Mouse (Mus musculus) spleen, adult 2 months (tissue): ENCODE measurements around the gene Rps18.

Source experiments
- CTCF ChIP-seq: fragments of 200-500 bp; IDR thresholded peaks from 2 replicates; pipeline ENCODE4 v1.5.1; 2011; ENCODE audit warnings: mild to moderate bottlenecking, inconsistent platforms; ENCODE audit not compliant: insufficient read depth, insufficient read length, insufficient replicate concordance; ENCODE audit errors: extremely low read depth
- POLR2A ChIP-seq: fragments of 200-500 bp; IDR thresholded peaks from 2 replicates; pipeline ENCODE4 v1.6.1; 2011; ENCODE audit warnings: low read depth, low read length, inconsistent platforms

- no peak for TF ChIP-seq CTCF
- peak; percentile 78 for TF ChIP-seq POLR2A
Observed at GRCm38 (mm10) chr17:33919351-33920281, 36.2 kb downstream of the Rps18 start.
